Mouse (Mus musculus) ES-Bruce4 (cell line): Measurements from ENCODE around the gene Nectin3.

Experiments used
- CTCF ChIP-seq: IDR thresholded peaks from one replicate; pipeline ENCODE4 v1.8.1; 2011; ENCODE audit warnings: low read depth, low read length
- EP300 ChIP-seq: IDR thresholded peaks from 2 replicates; pipeline ENCODE4 v1.6.1; 2011; ENCODE audit warnings: low read depth, low read length; ENCODE audit not compliant: insufficient read depth
- POLR2A ChIP-seq: IDR thresholded peaks from one replicate; pipeline ENCODE4 v1.8.1; 2011; ENCODE audit warnings: low read length; ENCODE audit not compliant: insufficient read depth

DNA sequence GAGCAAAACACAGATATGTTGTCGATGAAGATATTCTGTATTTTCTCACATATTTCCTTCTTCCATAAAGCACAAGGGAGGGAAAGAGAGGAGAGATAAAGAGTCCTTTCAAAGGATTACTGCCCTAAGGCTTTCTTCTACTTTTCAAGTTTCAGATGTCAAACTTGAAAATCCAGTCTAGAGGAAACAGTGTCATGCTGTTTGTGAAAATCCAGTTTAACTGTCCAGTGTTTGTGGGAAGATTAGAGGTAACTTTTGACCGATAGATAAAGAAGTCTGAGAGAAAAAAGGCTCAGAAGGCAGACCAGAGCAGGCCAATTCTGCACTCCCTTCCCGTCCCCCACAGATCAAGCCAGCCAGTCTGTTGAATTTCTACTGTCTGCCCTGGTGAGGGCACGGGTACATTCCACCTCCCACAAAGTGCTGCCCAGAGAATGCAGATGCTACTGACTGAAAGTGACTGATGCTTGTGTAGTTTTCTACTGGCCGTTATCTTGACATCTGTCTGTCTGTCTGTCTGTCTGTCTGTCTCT, 22.6 kb upstream of the Nectin3 start:
- TF ChIP-seq CTCF, result no peak
- TF ChIP-seq POLR2A, result no peak
- no peak for TF ChIP-seq EP300
